Mouse (Mus musculus): ENCODE results near the gene Scap. TPM values are rescaled to one million over a fixed set of nuclear protein-coding genes. Genes with fewer than 3 reads are reported as not detected.

The Scap gene
- polyA plus RNA-seq, 1 experiment from 2014 or later = 50.2 TPM

DNA sequence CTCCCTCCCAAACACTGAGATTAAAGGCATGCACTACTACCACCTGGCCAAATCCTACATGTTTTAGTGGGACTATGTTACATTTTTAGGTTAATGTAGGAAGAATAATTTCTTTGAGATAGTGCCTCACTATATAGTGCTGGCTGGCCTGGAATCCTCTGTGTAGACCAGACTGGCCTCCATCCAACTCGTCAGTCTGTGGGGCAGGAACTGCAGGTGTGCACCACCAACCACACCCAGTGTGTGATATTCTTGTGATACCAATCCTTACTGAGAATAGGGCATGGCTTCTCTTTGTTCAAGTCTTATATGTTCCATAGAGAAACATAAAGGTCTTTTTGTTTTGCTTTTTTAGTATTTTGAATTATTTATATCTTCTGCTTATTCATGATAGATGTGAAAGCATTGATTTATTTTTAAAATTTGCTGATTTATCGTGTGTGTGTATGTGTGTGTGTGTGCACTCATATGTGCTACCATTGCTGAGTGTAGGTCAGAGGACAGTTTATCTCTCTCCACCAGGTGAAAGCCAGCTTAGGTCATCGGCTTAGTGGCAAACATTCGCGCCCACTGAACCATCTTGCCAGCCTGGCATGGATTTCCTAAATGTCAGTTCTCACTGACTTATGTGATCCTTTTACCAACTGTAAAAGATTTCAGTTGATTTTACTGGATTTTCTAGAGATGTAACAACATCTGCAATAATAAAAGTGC is 7.1 kb downstream of the Scap start:
- Histone ChIP-seq H3K36me3 (no peaks in the 10 kb centered on the region), H3K4me1 (no peaks in the 10 kb centered on the region), H3K9me3 (no peaks in the 10 kb centered on the region), H3K27ac (replicated peaks) (no peak overlapping the region), H3K4me3 (no peak overlapping the region), H3K4me2 (replicated peaks) (no peak overlapping the region), H3K9ac (replicated peaks) (no peak overlapping the region), H3K27me3 (no peaks in the 10 kb centered on the region)
- no peak for ATAC-seq (replicated peaks)
- 90% methylated on average over 5 of the region's 5 CpGs for WGBS

DNA sequence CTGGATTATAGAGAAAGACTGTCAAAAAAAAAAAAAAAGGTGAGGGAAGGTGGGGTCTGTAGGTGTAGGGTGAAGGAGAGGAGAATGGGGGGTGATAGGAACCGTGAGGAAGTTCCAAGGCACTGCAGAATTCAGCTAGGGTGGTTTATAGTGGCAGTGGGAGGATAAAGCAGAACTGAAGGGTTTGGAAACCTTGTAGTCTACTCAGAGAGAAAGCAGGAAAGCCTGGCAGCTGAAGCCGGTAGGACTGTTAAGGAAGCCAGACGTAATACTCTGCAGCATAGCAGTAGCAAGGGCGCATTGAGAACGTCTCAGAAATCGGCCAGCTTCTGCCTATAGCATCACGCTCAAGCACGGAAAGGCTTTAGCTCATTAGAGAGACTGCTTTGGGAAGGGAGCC is 8.9 kb downstream of the Scap start:
- no peaks in the 10 kb centered on the region for H3K36me3 ChIP-seq
- no peaks in the 10 kb centered on the region for H3K4me1 ChIP-seq
- H3K27ac ChIP-seq (replicated peaks) = no peak overlapping the region
- no peak for ATAC-seq (replicated peaks)
- no peak overlapping the region for H3K4me2 ChIP-seq (replicated peaks)
- no peaks in the 10 kb centered on the region for H3K27me3 ChIP-seq
- H3K9me3 ChIP-seq = no peaks in the 10 kb centered on the region
- no peak overlapping the region for H3K4me3 ChIP-seq
- WGBS = 89% methylated on average over 8 of the region's 8 CpGs
- no peak overlapping the region for H3K9ac ChIP-seq (replicated peaks)

DNA sequence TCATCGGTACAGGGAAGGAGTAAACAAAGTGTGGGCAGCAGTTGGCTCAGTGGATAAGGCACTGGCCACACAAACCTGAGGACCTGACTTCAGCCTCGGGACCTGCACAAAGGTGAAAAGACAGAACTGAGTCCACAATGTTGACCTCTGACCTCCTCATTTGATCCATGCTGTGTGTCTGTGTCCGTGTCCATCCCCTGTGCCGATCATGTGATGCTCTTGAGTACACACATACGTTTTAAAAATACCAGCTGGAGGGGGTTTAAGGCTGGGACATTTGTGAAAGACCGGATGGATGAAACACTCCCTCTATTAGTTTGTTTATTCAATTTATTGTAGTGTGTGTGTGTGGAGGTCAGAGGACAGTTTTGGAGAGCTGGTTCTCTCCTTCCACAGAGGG is 10.7 kb downstream of the Scap start:
- Histone ChIP-seq H3K27ac (replicated peaks) (no peak overlapping the region), H3K4me2 (replicated peaks) (no peak overlapping the region), H3K9me3 (no peaks in the 10 kb centered on the region), H3K4me1 (no peaks in the 10 kb centered on the region), H3K4me3 (no peak overlapping the region), H3K36me3 (no peaks in the 10 kb centered on the region), H3K27me3 (no peaks in the 10 kb centered on the region), H3K9ac (replicated peaks) (no peak overlapping the region)
- WGBS = 74% methylated on average over 6 of the region's 6 CpGs
- ATAC-seq (replicated peaks) = no peak

DNA sequence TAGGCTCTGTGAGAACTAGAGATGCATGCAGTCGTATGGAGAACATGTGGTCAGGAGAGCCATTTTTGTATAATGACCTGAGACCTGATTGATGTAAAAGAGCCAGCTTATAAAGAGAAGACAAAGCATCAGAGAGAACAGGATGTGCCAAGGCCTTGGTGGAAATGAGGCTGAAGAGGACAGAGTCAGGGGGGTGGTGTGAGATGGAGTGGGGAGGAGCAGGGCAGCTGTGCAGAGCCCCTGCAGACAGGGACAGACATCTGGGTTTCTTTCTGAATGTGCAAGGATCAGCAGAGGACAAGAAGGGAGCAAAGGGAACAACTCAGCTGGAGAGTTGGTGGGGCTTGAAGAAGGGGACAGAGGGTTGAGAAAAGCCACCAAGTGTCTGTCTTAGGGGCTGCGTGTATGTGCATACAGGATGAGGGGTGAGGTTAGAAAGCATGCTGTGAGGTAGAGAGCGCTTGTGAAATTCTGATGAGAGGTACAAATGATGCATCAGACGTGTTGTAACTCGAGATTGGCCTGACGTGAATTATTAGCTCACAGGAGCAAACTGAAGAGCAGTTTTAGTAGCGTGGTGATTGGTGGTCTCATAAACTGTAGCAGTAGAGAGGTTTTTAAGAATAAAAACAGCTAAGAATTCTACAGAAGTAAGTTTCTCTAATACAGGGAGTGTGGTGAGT is 12.1 kb downstream of the Scap start:
- Histone ChIP-seq H3K9ac (replicated peaks) (no peak overlapping the region), H3K4me1 (no peaks in the 10 kb centered on the region), H3K27me3 (no peaks in the 10 kb centered on the region), H3K4me3 (no peak overlapping the region), H3K9me3 (no peaks in the 10 kb centered on the region), H3K36me3 (no peaks in the 10 kb centered on the region), H3K4me2 (replicated peaks) (no peak overlapping the region), H3K27ac (replicated peaks) (no peak overlapping the region)
- 74% methylated on average over 7 of the region's 7 CpGs for WGBS
- ATAC-seq (replicated peaks) = no peak

DNA sequence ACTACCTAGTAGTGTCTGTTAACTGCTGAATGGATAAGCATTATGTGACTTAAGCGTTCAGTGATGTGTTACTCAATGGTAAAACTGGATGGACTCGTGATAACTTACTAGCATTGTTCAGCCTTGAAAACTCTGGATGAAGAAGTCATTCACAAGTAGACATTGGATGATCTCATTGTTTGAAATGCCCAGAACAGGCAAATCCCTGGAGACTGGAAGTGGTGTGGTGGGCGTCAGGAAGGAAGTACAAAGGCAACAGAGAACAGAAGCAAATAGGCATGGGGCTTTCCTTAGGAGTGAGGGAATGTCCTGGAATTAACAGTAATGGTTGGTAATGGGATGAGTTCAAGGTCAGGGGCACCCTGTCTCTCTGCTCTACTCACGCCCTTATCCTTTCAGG is 15.8 kb downstream of the Scap start:
- Histone ChIP-seq H3K4me1 (no peaks in the 10 kb centered on the region), H3K36me3 (no peaks in the 10 kb centered on the region), H3K27me3 (no peaks in the 10 kb centered on the region), H3K9ac (replicated peaks) (no peak overlapping the region), H3K4me3 (no peak overlapping the region), H3K9me3 (no peaks in the 10 kb centered on the region), H3K27ac (replicated peaks) (no peak overlapping the region), H3K4me2 (replicated peaks) (no peak overlapping the region)
- 77% methylated on average over 4 of the region's 4 CpGs for WGBS
- no peak for ATAC-seq (replicated peaks)

DNA sequence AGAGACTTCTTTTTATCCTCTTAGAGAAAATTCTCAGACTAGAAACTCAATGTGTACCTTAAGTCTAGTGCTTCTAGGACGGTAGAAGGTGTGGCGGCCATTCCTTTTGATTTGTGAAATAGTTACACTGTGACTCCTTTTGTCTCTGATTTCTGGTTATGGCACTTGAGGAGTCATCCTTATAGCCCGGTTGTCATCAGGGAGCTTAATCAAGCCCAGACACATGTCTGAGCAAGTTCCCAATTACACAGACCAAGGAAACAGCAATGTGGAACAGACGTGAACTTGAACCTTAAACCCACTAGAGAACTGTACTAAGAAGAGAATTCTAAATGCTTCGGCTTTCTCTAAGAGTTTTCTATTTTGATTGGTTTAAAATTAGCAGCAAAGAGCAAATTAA is 17.1 kb downstream of the Scap start:
- ATAC-seq (replicated peaks) = no peak

DNA sequence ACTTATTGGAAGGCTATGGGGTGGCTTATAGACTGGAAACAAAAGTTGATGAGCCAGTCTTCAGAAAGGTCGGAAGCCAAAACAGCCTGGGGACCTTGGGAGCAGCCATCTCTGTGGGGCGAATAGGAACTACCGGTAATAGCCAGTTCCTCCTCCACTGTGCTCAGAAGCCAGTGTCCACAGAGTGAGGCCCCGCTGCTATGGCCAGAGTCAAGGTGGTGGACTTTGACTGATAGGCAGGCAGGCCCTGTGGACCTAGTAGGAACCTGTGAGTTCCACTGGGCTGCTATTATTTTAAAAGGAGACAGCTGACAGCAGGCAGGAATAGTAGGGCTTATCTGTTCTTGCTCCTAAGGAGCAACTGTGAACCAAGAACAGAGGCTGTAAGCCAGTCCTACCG is 17.5 kb downstream of the Scap start:
- Histone ChIP-seq H3K9me3 (no peaks in the 10 kb centered on the region), H3K27me3 (no peaks in the 10 kb centered on the region), H3K27ac (replicated peaks) (no peak overlapping the region), H3K9ac (replicated peaks) (no peak overlapping the region), H3K4me1 (no peaks in the 10 kb centered on the region), H3K36me3 (peaks cover 5% of the 10 kb centered on the region; the same call in 1 of the 2 replicates), H3K4me3 (no peak overlapping the region), H3K4me2 (replicated peaks) (no peak overlapping the region)
- WGBS = 96% methylated on average over 5 of the region's 5 CpGs
- no peak for ATAC-seq (replicated peaks)

More for the DNA sequence above, 17.1 kb downstream of the Scap start:
- H3K4me2 ChIP-seq (replicated peaks) = no peak overlapping the region
- 92% methylated on average over 5 of the region's 5 CpGs for WGBS
- peaks cover 5% of the 10 kb centered on the region; the same call in 1 of the 2 replicates for H3K36me3 ChIP-seq
- H3K4me3 ChIP-seq = no peak overlapping the region
- H3K4me1 ChIP-seq = no peaks in the 10 kb centered on the region
- H3K27ac ChIP-seq (replicated peaks) = no peak overlapping the region
- no peaks in the 10 kb centered on the region for H3K9me3 ChIP-seq
- no peak overlapping the region for H3K9ac ChIP-seq (replicated peaks)
- H3K27me3 ChIP-seq = no peaks in the 10 kb centered on the region

DNA sequence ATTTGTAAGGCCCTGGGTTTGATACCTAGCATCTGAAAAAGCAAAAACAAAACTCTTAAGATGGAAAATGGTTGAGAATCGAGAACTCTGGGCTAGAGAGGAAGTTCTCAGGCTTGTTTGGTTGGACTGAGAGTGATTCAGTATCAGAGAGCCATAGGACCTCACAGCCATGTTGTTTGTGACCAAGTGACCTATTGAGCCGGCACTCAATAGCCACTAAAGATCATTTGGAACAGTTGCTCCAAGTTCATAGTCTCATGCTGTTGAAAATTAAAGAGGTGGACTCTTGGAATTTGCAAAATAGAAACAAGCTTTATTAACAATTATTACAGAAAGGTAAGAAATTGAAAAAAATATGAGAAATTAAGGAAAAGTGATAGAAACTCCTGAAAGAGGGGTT is 18.3 kb downstream of the Scap start:
- H3K36me3 ChIP-seq = peaks cover 8% of the 10 kb centered on the region; the same call in 1 of the 2 replicates
- no peaks in the 10 kb centered on the region for H3K9me3 ChIP-seq
- 91% methylated on average over 2 of the region's 2 CpGs for WGBS
- ATAC-seq (replicated peaks) = no peak
- H3K4me2 ChIP-seq (replicated peaks) = no peak overlapping the region
- no peaks in the 10 kb centered on the region for H3K4me1 ChIP-seq
- H3K27me3 ChIP-seq = no peaks in the 10 kb centered on the region
- no peak overlapping the region for H3K4me3 ChIP-seq
- H3K9ac ChIP-seq (replicated peaks) = no peak overlapping the region
- no peak overlapping the region for H3K27ac ChIP-seq (replicated peaks)

DNA sequence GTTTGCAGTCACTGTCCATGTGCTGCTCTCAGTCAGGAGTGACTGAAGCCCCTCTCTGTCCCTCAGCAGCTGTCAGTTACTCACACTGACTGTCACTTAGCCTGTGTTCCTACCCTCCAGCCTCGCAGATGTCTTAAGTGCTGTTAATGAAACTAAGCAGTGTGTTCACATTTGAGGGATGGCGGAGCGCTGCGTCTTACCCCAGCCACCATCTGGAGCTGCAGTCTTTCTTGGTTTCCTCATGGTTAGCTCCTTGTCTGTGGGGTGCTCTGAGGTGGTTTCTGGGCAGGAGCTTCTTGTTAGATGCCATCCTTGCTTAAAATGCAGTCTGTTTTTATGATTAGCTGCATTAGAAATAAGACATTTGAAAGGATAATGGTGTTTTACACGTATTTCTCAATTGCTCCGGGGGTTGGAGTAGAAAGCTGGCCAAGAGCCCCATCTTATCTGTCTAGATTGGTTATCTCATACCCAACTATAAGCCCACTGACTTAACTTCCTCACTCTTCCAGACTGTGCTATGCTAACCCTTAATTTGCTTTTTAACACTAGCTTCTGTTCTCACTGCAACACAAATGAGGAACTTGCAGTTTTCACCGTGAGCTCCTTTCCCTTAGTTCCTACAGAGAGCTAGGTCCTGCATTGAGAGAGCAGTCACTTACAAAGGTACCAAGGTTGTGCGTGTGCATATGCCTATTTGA is 19.0 kb downstream of the Scap start:
- Histone ChIP-seq H3K4me3 (no peak overlapping the region), H3K27ac (replicated peaks) (no peak overlapping the region), H3K27me3 (no peaks in the 10 kb centered on the region), H3K4me2 (replicated peaks) (no peak overlapping the region), H3K9ac (replicated peaks) (no peak overlapping the region), H3K9me3 (no peaks in the 10 kb centered on the region), H3K4me1 (no peaks in the 10 kb centered on the region), H3K36me3 (peaks cover 10% of the 10 kb centered on the region; the same call in 1 of the 2 replicates)
- 84% methylated on average over 8 of the region's 8 CpGs for WGBS
- no peak for ATAC-seq (replicated peaks)

DNA sequence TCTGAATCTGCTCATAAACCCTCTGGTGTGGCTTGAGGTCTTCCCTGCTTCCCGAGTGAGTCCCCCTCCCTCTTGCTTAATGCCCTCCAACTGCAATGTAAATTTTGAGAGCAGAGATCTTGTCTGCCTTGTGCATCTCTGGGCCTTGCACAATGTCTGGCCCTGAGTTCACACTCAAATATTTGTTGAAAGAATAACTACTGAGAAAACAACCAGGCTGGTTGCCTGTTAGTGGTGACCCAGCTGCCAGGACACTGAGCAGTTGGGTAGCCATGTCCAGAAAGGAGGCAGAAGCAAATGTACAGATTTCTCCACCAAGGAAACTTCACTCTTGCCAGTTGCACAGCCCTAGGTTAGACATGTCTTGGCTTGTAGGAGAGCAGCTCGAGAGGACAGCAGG is 25.3 kb downstream of the Scap start:
- Histone ChIP-seq H3K4me2 (replicated peaks) (no peak overlapping the region), H3K9me3 (no peaks in the 10 kb centered on the region), H3K27me3 (no peaks in the 10 kb centered on the region), H3K4me3 (no peak overlapping the region), H3K4me1 (no peaks in the 10 kb centered on the region), H3K27ac (replicated peaks) (no peak overlapping the region), H3K36me3 (peaks cover 21% of the 10 kb centered on the region), H3K9ac (replicated peaks) (no peak overlapping the region)
- WGBS = 95% methylated on average over 2 of the region's 2 CpGs
- no peak for ATAC-seq (replicated peaks)

DNA sequence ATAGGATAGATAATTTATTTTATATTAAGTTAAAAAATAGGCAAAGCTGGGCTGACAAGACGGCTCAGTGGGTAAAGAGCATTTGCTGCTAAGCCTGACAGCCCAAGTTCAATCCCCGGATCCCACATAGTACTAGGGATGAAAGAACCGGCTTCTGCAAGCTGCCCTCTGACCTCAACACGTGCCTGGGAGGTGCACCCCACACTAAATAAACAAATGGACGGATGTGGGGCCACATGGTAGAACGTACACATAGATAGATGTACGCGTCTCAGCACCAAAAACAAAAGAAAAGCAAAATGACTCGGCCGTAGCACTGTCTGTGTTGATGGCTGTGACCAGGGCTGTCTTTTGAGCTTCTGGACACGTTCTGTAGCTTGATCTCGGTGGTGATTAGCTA is 28.2 kb downstream of the Scap start:
- no peaks in the 10 kb centered on the region for H3K9me3 ChIP-seq
- H3K4me2 ChIP-seq (replicated peaks) = no peak overlapping the region
- H3K9ac ChIP-seq (replicated peaks) = no peak overlapping the region
- ATAC-seq (replicated peaks) = no peak
- 86% methylated on average over 12 of the region's 12 CpGs for WGBS
- no peaks in the 10 kb centered on the region for H3K27me3 ChIP-seq
- H3K36me3 ChIP-seq = peaks cover 26% of the 10 kb centered on the region
- no peak overlapping the region for H3K4me3 ChIP-seq
- H3K4me1 ChIP-seq = no peaks in the 10 kb centered on the region
- H3K27ac ChIP-seq (replicated peaks) = no peak overlapping the region

DNA sequence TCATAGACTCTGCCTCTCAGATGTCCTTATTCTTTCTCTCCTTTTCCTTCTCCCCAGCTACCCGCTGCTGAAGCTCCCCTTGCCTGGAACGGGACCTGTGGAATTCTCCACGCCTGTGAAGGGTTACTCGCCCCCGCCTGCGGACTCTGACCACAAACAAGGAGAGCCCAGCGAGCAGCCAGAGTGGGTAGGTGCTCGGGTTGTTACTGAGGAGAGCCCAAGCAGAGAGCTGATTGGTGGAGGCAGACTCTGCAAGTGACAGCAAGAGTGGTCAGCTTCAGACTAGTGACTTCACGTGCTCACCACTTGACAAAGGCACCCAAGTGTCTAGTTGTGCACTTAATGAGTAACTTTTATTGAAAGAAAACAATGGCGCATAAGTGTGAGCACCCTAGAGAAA is 29.2 kb downstream of the Scap start:
- no peaks in the 10 kb centered on the region for H3K9me3 ChIP-seq
- peaks cover 22% of the 10 kb centered on the region for H3K36me3 ChIP-seq
- H3K4me2 ChIP-seq (replicated peaks) = no peak overlapping the region
- H3K4me3 ChIP-seq = no peak overlapping the region
- no peak overlapping the region for H3K27ac ChIP-seq (replicated peaks)
- 90% methylated on average over 10 of the region's 10 CpGs for WGBS
- no peak overlapping the region for H3K9ac ChIP-seq (replicated peaks)
- H3K4me1 ChIP-seq = peaks cover 5% of the 10 kb centered on the region; the same call in 1 of the 2 replicates
- no peaks in the 10 kb centered on the region for H3K27me3 ChIP-seq
- no peak for ATAC-seq (replicated peaks)
